Mouse (Mus musculus) ES-E14 (cell line): ENCODE measurements at regions not wholly inside any gene's neighbourhood (a gene's known extent, or its start where the extent isn't known, plus 50 kb on each side); places are given as distances from the start of the nearest gene placed in this dataset.

ENCODE experiments used
- DNase-seq: peaks from one replicate; pipeline ENCODE4 v3.0.0-alpha.2; 2013; ENCODE audit warnings: low read depth, low spot score
- H3K27ac ChIP-seq: 2 replicates; pipeline ENCODE4 v1.5.1; 2012; ENCODE audit warnings: low read depth, mild to moderate bottlenecking, low read length, moderate library complexity, mixed read lengths; ENCODE audit not compliant: poor library complexity, insufficient read depth, severe bottlenecking
- H3K36me3 ChIP-seq: 2 replicates; pipeline ENCODE4 v1.6.1; 2012; ENCODE audit warnings: mild to moderate bottlenecking, low read length, moderate library complexity, mixed read lengths; ENCODE audit not compliant: control insufficient read depth, poor library complexity, insufficient read depth, severe bottlenecking
- H3K4me1 ChIP-seq, 2 experiments: fragments of 150-350 bp in 1 of 2; sonication (generic) in 1 of 2; 2 replicates each; pipeline ENCODE4 v1.6.1; 2012; ENCODE audit warnings: low read length in 2 of 2, mild to moderate bottlenecking in 1 of 2, mixed read lengths in 1 of 2; ENCODE audit not compliant: control insufficient read depth in 2 of 2, insufficient read depth in 2 of 2, poor library complexity in 1 of 2
- H3K4me3 ChIP-seq, 2 experiments: fragments of 150-350 bp in 1 of 2; sonication (generic) in 1 of 2; 2 replicates each; pipeline ENCODE4 v1.5.1; 2012; ENCODE audit warnings: low read length in 2 of 2, low read depth in 1 of 2, mild to moderate bottlenecking in 1 of 2, mixed read lengths in 1 of 2; ENCODE audit not compliant: insufficient read depth in 1 of 2, poor library complexity in 1 of 2, severe bottlenecking in 1 of 2
- H3K9ac ChIP-seq: 2 replicates; pipeline ENCODE4 v1.6.1; 2012; ENCODE audit warnings: low read depth, mild to moderate bottlenecking, low read length, mixed read lengths; ENCODE audit not compliant: poor library complexity, insufficient read depth, severe bottlenecking
- H3K9me3 ChIP-seq: fragments of 150-350 bp; sonication (generic); 2 replicates; pipeline ENCODE4 v1.6.1; 2012; ENCODE audit warnings: low read depth, mild to moderate bottlenecking, low read length; ENCODE audit not compliant: control insufficient read depth, insufficient read depth
- CHD2 ChIP-seq: IDR thresholded peaks from 2 replicates; pipeline ENCODE4 v1.6.1; 2014; ENCODE audit warnings: mild to moderate bottlenecking, low read depth, low read length, inconsistent platforms
- HCFC1 ChIP-seq: IDR thresholded peaks from 2 replicates; pipeline ENCODE4 v1.6.1; 2012; ENCODE audit warnings: low read length, inconsistent platforms, borderline replicate concordance; ENCODE audit not compliant: insufficient read depth
- MAFK ChIP-seq: IDR thresholded peaks from 2 replicates; pipeline ENCODE4 v1.6.1; 2014; ENCODE audit warnings: mild to moderate bottlenecking, low read depth, low read length, inconsistent platforms; ENCODE audit not compliant: insufficient read depth
- ZC3H11A ChIP-seq: IDR thresholded peaks from 2 replicates; pipeline ENCODE4 v1.6.1; 2012; ENCODE audit warnings: low read depth, mild to moderate bottlenecking, inconsistent platforms, low read length, borderline replicate concordance
- ZNF384 ChIP-seq: IDR thresholded peaks from 2 replicates; pipeline ENCODE4 v1.6.1; 2012; ENCODE audit warnings: low read depth, low read length, inconsistent platforms
- in situ Hi-C, 2 experiments: fragments of 600-800 bp; cut with MboI; formaldehyde crosslinking; loops; one replicate each; pipeline ENCODE4 v1.15.1; 2025; ENCODE audit warnings: low sequenced_read_pairs in 2 of 2, inconsistent platforms in 1 of 2; ENCODE audit not compliant: unreplicated experiment in 2 of 2

DNA sequence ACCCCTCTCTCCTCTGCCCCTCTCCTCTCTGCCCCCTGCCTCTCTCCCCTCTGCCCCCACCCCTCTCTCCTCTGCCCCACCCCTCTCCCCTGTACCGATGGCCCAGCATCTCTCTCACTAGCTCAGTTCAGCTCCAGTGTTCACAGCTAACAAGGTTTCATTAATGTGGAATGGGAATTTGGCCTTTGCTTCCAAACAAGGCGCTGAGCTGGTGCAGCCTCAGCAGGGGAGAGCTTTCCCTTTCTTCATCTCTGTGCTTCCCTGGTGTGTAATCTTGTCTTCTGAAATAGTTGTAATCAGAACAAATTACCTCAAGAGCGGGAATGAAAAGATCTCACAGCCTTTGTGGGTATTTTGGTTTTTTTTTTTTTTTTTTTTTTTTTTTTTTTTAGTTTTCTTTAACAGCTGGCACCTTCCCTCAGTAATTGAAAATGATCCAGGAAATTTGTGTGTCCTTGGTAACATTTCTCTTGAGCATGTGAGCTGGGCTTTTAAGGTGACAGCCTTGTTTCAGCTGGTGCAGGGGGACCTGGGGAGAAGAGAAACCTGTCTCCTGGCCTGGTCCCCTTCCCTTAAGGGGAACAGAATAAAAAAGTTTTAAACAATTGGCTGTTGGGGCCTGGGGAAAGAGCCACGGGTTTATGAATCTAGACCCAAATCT is 90.5 kb downstream of the Aldh8a1 start:
- in situ Hi-C loops, result loop anchor here in 1 of 2 experiments (10.0 kb wide), 1 partner anchor 537 kb away; no protein-coding TSS in a partner anchor
- Histone ChIP-seq H3K9me3 (no peaks in the 10 kb centered on the region), H3K4me1 (no peaks in the 10 kb centered on the region), H3K27ac (no peak overlapping the region), H3K4me3 (no peak overlapping the region), H3K36me3 (no peaks in the 10 kb centered on the region), H3K9ac (no peak overlapping the region)
- TF ChIP-seq MAFK, result no peak
- TF ChIP-seq ZNF384, result no peak
- no peak for TF ChIP-seq CHD2
- no peak for TF ChIP-seq HCFC1
- no peak for TF ChIP-seq ZC3H11A
- DNase-seq, result no peak

DNA sequence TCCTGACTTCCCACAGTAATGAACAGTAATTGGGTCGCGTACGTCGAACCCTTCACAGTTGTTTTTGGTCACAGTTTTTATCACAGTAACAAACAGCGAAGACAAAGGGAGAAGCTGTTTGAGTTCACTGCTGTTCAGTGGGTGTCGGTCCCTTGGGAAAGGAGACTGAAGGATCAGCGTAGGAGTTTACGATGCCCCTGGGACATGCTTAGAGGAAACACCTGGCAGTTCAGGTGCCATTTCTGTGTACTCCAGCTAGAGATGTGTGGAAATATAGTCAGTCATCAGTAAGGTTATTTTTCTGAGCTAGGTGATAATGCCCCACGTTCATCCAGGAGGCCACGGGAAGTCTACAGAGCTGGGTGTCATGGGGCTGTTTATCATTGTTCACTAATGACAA is 91.3 kb downstream of the Aldh8a1 start:
- TF ChIP-seq ZC3H11A (no peak), HCFC1 (no peak), MAFK (no peak), ZNF384 (no peak), CHD2 (no peak)
- Histone ChIP-seq H3K4me3 (no peak overlapping the region), H3K4me1 (no peaks in the 10 kb centered on the region), H3K27ac (no peak overlapping the region), H3K36me3 (no peaks in the 10 kb centered on the region), H3K9me3 (no peaks in the 10 kb centered on the region), H3K9ac (no peak overlapping the region)
- in situ Hi-C loops, result loop anchor here in 1 of 2 experiments (10.0 kb wide), 1 partner anchor 536 kb away; no protein-coding TSS in a partner anchor
- DNase-seq, result no peak

DNA sequence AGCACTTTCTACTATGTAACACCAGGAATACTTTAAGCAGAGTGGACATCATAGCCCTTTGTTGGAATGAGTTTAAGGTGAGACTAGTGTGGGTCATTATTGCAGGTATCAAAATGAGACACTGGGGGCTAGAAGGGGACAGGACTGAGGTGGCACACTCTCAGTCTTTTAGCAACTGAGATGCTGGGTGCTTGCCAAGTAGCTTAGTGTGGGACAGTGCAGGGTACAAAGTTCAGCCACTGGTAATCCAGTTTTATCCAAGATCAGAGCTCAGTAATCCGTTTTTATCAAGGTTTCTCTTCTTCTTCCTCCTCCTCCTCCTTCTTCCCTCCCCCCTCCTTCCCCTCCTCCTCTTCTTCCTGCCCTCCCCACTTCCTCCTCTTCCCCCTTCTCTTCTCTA is 92.9 kb downstream of the Aldh8a1 start:
- Histone ChIP-seq H3K9me3 (no peaks in the 10 kb centered on the region), H3K36me3 (no peaks in the 10 kb centered on the region), H3K27ac (no peak overlapping the region), H3K9ac (no peak overlapping the region), H3K4me1 (no peaks in the 10 kb centered on the region), H3K4me3 (no peak overlapping the region)
- no peak for DNase-seq
- TF ChIP-seq ZC3H11A (no peak), ZNF384 (no peak), HCFC1 (no peak), CHD2 (no peak), MAFK (no peak)
- in situ Hi-C loops, result loop anchor here in 1 of 2 experiments (10.0 kb wide), 1 partner anchor 535 kb away; no protein-coding TSS in a partner anchor

DNA sequence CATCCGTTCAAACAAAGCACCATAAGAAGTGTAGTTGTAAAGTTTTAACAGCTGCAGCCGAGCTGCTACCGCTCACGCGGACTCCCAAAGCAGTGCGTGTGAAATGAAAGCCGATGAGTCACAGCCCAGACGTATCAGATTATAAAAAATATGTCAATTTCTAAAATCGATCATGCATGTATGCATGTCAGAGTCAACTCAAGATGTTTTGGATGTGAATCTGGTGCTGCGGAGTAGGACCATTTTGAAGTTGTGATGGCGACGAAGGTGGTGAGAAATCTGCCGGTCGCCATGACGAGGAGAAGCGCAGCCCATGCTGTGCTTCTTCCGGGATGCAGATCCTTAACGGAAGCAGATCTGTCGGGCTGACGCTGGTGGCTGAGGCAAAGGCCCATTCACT is 93.5 kb downstream of the Aldh8a1 start:
- in situ Hi-C loops, result no loop called here
- Histone ChIP-seq H3K4me1 (no peaks in the 10 kb centered on the region), H3K9me3 (no peaks in the 10 kb centered on the region), H3K27ac (no peak overlapping the region), H3K4me3 (no peak overlapping the region), H3K36me3 (no peaks in the 10 kb centered on the region), H3K9ac (no peak overlapping the region)
- no peak for DNase-seq
- TF ChIP-seq ZNF384 (no peak), HCFC1 (no peak), ZC3H11A (no peak), CHD2 (no peak), MAFK (no peak)
